Mouse (Mus musculus): ENCODE data around the gene B230217C12Rik.
"Not testable (repeated sequence)": the region's sequence is repeated elsewhere in the genome, so short reads cannot be mapped to it uniquely, and the experiment has no call there.

Gene B230217C12Rik

DNA sequence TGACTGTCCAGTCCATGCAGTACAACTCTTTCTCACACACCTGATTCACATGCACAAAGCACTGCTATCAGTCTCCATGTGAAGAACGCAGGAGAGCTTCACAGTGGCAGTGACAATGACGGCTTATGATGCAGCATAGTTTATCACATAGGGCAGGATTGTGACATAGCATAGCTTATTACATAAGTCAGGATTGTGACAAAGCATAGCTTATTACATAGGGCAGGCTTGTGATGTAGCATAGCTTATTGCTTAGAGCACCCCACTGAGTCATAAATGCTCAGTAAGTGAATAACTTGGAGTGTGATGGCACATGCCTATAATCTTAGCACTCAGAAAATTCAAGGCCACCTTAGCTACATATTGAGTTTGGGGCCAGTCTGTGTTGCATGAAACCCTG, 14.9 kb downstream of the B230217C12Rik start:
- no peak for DNase-seq (ENCODE audit: extremely low read depth, insufficient read length, low spot score)

- no peak for DNase-seq (ENCODE audit: extremely low read depth, insufficient read length, low spot score)
These were observed 21.6 kb downstream of the B230217C12Rik start for GRCm38 (mm10) chr11:97862148-97862547.

- DNase-seq (ENCODE audit: extremely low read depth, insufficient read length, low spot score) = no peak
These were observed 24.8 kb downstream of the B230217C12Rik start for GRCm38 (mm10) chr11:97865421-97865820.

GRCm38 (mm10) chr11:97866091-97866888, 25.7 kb downstream of the B230217C12Rik start:
- no peak for DNase-seq (ENCODE audit: extremely low read depth, insufficient read length, low spot score)

GRCm38 (mm10) chr11:97867591-97867990, 27.0 kb downstream of the B230217C12Rik start:
- no peak for DNase-seq (ENCODE audit: extremely low read depth, insufficient read length, low spot score)

- not testable (repeated sequence) for DNase-seq (ENCODE audit: extremely low read depth, insufficient read length, low spot score)
These were observed 31.8 kb downstream of the B230217C12Rik start for GRCm38 (mm10) chr11:97872378-97872777.

DNA sequence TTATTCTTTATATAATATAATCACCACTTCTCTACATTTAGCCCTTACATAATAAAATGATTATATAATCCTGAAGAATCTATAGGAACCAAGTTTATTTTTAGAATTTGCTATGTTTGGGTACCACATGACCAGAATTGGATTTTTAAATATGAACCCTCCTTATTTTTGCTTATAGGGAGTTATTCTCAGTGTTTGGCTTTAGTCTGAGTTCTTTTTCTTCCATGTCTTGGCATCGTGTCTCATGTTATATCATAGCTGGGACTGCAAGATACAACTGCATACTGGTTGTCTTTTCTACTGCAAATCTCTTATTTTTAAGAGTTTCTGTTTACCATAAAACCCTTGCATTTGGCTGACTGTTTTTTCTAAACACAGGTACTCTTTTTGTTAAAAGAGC, 33.8 kb downstream of the B230217C12Rik start:
- no peak for DNase-seq (ENCODE audit: extremely low read depth, insufficient read length, low spot score)

DNA sequence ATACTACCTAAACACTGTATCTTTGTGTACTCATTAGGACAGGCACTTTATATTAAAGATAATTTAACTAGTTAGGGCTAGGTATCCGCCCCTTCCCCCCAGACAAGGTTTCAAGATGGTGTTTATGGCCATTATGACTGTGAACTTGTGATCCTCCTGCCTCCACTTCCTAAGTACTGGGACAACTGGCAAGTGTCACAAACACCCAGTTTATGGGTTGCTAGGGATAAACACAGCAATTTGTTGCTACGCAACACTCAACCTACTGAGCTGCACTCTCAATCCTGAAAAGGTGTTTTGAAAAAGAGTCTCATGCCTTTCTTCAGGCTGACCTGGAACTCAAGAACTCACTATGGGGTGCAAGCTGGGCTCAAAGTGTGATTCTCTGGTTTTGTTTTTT, 36.8 kb downstream of the B230217C12Rik start:
- DNase-seq (ENCODE audit: extremely low read depth, insufficient read length, low spot score) = no peak

- no peak for DNase-seq (ENCODE audit: extremely low read depth, insufficient read length, low spot score)
These were observed 39.8 kb downstream of the B230217C12Rik start for GRCm38 (mm10) chr11:97880362-97880761.

DNA sequence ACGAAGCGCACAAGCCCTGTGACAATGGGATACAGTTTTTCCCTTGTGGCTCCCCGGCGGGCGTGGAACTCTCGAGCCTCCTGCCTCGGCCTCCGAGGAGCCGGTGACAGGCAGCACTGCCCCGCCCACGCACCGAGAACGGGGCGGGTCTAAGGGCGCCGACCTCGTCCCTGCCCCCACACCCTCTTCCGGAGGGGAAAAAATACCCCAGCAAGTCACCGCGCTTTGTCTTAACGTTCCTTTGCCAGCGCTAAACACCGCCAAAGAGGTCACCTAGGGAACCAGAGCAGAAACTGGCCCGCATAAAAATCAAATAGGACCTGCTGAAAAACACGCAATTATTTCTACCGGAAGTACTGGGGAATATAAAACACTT, 43.0 kb downstream of the B230217C12Rik start:
- peak; percentile 94 for DNase-seq (ENCODE audit: extremely low read depth, insufficient read length, low spot score)

- DNase-seq (ENCODE audit: extremely low read depth, insufficient read length, low spot score) = peak; percentile 98
These were observed 43.5 kb downstream of the B230217C12Rik start, which contains the start of gene Fbxo47 for GRCm38 (mm10) chr11:97883918-97884600. Fbxo47 (minus strand) TSS chr11:97884154.

DNA sequence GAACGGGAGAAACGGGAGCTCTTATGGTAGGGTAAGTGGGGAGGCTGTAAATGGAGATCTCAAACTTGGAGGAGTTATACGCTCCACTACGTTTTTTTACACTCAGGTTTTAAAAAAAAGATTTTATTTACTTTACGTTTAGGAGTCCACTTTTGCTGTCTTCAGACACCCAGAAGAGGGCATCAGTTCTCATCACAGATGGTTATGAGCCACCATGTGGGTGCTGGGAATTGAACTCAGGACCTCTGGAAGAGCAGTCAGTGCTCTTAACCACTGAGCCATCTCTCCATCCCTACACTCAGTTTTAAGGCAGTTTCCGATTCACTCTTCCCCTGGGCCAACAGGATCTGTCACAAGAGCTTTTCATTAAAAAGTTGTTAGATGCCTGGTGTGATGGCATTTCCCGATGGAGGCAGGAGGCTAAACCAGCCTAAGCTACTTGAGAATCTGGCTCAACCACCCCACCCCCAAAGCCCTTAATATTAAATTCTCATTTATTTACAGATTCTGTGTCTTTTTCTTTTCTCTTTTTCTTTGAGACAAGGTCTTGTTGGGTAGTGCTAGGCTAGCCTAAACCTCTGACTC, 44.1 kb downstream of the B230217C12Rik start:
- DNase-seq (ENCODE audit: extremely low read depth, insufficient read length, low spot score) = no peak

- no peak for DNase-seq (ENCODE audit: extremely low read depth, insufficient read length, low spot score)
These were observed 44.8 kb downstream of the B230217C12Rik start for GRCm38 (mm10) chr11:97885296-97885915.

- no peak for DNase-seq (ENCODE audit: extremely low read depth, insufficient read length, low spot score)
These were observed 51.2 kb downstream of the B230217C12Rik start for GRCm38 (mm10) chr11:97891821-97892220.

All from 3134 (cell line).